Mouse (Mus musculus) brain, adult 2 months (tissue): ENCODE results near the gene Mtcp1.
A peak's percentile ranks its signal among the peaks of the same experiment; 100 is the strongest.

Experiments used
- DNase-seq: peaks from one replicate; pipeline ENCODE4 v3.0.0; 2011; ENCODE audit warnings: low read depth, low spot score

Mtcp1 gene

GRCm38 (mm10) chrX:75415936-75416785, at the start of gene Mtcp1, which contains the start of the genes Cmc4 and Brcc3:
TSS of gene Mtcp1 (minus strand) at chrX:75416588.
TSS of gene Cmc4 (minus strand) at chrX:75416584.
TSS of gene Brcc3 (plus strand) at chrX:75416628.
- DNase-seq, result peak; percentile 96

DNA sequence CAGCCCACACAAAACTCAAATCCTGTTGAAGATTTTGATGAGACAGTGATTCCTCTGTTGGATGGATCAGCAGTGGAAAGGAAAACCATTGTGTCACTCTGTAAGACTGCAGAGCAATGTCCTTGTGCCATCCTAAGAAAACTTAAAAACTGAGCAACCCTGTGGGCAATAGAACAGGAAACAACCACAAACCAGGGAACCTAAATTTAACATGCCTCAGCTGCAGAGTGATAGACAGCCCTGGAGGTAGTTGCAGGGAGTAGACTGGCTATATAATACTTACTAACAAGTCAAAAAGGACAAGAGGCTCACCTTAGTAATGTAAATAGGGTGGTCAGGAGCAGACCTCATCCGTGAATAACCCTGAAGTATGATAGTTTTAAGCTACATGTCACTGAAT, 38.2 kb upstream of the Mtcp1 start:
- no peak for DNase-seq

- no peak for DNase-seq
These were observed 6.7 kb downstream of the Mtcp1 start for GRCm38 (mm10) chrX:75409711-75410110.

- no peak for DNase-seq
These were observed 13.0 kb downstream of the Mtcp1 start for GRCm38 (mm10) chrX:75403350-75403749.

DNA sequence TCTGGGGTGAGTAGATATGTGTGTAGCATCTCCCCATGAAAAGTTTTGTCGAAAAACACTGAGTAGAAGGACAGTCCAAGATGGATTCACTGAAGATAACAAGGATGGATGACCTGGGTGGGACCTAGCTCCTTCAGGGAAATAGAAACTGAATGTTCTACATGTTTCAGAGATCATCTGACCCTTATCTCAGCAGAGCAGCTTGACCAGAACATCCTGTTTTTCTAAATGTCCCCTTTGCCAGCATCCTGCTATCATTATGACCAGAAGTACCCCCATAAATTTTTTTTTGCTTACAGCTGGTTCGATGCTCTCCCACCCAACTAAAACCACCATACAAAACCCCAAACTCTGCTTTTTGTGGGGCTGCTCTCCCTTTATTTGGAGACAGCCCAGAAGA, 13.7 kb downstream of the Mtcp1 start:
- DNase-seq, result no peak

GRCm38 (mm10) chrX:75399471-75399870, 16.9 kb downstream of the Mtcp1 start:
- DNase-seq, result no peak

- DNase-seq, result peak; percentile 94
These were observed 34.1 kb downstream of the Mtcp1 start, which contains the start of the genes Fundc2 and F8 for GRCm38 (mm10) chrX:75382195-75382771. TSS of gene Fundc2 (plus strand) at chrX:75382399. TSS of gene F8 (minus strand) at chrX:75382615.

GRCm38 (mm10) chrX:75381699-75382098, 34.7 kb downstream of the Mtcp1 start:
- DNase-seq, result no peak

DNA sequence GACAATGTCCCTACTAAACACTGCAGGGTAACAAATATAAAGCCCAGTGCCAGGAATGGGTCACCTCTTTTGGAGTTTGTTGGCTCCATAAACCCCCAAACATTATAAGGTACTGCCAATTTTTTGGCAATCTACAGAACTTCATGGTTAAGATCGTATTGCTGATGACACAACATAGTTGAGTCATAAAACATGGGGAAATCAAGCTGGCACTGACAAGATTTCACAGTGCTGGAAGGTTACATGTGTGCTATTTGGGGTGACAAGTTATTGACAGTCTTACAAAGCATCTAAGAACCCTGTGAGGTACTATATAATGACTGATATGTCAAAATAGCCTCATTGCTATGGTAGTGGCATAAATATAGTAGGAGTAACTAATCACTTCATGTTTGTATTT, 35.2 kb downstream of the Mtcp1 start:
- DNase-seq, result no peak

GRCm38 (mm10) chrX:75376815-75377214, 39.6 kb downstream of the Mtcp1 start:
- no peak for DNase-seq

DNA sequence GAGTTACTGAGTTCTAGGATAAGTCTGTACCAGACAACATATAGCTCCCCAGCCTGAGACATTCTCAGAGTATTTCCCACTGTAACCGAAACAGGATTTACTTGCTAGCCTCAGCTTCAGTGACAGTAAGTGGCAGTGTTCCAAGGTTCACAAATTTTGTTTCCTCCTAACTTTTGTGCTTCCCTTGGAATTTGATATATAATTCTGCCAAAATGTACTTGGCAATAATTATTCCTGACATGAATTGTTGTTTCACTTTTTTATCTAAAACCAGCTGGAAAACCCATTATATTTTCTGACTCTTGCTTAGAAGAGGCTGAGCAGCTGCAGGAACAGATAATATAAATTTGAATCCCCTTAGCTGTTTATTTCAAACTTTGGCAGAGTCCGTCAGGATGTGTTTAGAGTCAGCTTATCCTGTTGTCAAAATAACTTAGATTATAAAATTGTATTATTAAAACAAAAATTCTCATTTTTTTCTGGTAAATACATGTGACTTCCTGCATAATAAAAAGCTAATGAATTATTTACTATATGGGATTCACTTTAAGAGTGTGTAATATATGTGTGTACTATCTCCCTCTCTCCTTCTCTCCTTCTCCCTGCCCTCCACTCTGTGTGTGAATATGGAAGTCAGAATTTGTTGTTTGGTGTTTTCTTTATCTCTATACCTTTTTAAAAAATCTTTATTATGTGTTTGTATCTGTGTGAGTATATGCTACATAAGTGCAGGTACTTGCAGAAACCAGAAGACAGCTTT, 43.5 kb downstream of the Mtcp1 start:
- DNase-seq, result no peak

DNA sequence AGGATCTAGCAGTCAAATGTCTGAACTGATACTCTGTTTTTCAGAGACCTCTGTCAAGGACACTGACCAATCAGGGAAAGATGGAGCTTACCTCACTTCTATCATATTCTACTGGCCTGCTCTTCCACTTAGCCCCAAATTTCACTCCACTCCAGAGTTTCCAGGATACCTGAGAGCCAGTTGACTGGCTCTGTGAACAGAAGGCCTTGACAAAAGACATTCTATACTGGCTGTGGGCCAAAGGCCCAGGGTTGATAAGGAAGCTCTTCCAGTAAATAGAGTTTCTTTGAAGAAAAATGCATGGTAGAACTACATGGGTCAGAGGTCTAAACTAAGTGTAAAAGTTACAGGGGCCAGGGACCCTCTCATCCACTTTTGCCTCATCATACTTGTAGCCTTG, 46.2 kb downstream of the Mtcp1 start:
- DNase-seq, result no peak
